Mouse (Mus musculus) embryonic facial prominence, embryonic 13.5 days (tissue): ENCODE results near the gene Racgap1. TPM values are rescaled to one million over a fixed set of nuclear protein-coding genes. Genes with fewer than 3 reads are reported as not detected.

Experiments used
- ATAC-seq: fragments of 200-750 bp; cut with Nextera tagmentation; 2 replicates; pipeline ENCODE4 v1.8.0; 2017; ENCODE audit warnings: low read depth; ENCODE audit not compliant: insufficient number of reproducible peaks, insufficient read depth, low FRiP score, low TSS enrichment
- H3K27ac ChIP-seq: fragments of 300-500 bp; sonication (generic); 2 replicates; pipeline ENCODE4 v1.5.1; 2015; ENCODE audit warnings: moderate library complexity, mild to moderate bottlenecking, inconsistent platforms
- H3K27me3 ChIP-seq: fragments of 300-500 bp; sonication (generic); 2 replicates; pipeline ENCODE4 v1.6.1; 2015; ENCODE audit warnings: mild to moderate bottlenecking, inconsistent platforms
- H3K36me3 ChIP-seq: fragments of 300-500 bp; sonication (generic); 2 replicates; pipeline ENCODE4 v1.6.1; 2015; ENCODE audit warnings: mild to moderate bottlenecking, inconsistent platforms
- H3K4me1 ChIP-seq: fragments of 300-500 bp; sonication (generic); 2 replicates; pipeline ENCODE4 v1.6.1; 2015; ENCODE audit warnings: inconsistent platforms
- H3K4me2 ChIP-seq: fragments of 300-500 bp; sonication (generic); 2 replicates; pipeline ENCODE4 v1.6.1; 2015; ENCODE audit warnings: moderate library complexity, mild to moderate bottlenecking, inconsistent platforms
- H3K4me3 ChIP-seq: fragments of 300-500 bp; sonication (generic); 2 replicates; pipeline ENCODE4 v1.5.1; 2015; ENCODE audit warnings: mild to moderate bottlenecking, inconsistent platforms
- H3K9ac ChIP-seq: fragments of 300-500 bp; sonication (generic); 2 replicates; pipeline ENCODE4 v1.6.1; 2015; ENCODE audit warnings: mild to moderate bottlenecking, inconsistent platforms
- H3K9me3 ChIP-seq: fragments of 300-500 bp; sonication (generic); 2 replicates; pipeline ENCODE4 v1.6.1; 2016; ENCODE audit warnings: inconsistent platforms
- WGBS: fragments of 180-500 bp; shearing (Covaris S2); methylation state at CpG from one replicate; pipeline ENCODE4 v1.1.7; 2015; ENCODE audit warnings: mixed read lengths; 5-methylcytosine and 5-hydroxymethylcytosine counted together
- polyA plus RNA-seq: library from polyadenylated mRNA; unstranded; fragments of >200 nt; fragmentation: Nextera tagmentation; extraction: Ambion mirVana; gene quantifications from 2 replicates; pipeline ENCODE4 v1.2.1, GENCODE M21; 2015

The Racgap1 gene
- polyA plus RNA-seq, 1 experiment from 2014 or later: 131 TPM

DNA sequence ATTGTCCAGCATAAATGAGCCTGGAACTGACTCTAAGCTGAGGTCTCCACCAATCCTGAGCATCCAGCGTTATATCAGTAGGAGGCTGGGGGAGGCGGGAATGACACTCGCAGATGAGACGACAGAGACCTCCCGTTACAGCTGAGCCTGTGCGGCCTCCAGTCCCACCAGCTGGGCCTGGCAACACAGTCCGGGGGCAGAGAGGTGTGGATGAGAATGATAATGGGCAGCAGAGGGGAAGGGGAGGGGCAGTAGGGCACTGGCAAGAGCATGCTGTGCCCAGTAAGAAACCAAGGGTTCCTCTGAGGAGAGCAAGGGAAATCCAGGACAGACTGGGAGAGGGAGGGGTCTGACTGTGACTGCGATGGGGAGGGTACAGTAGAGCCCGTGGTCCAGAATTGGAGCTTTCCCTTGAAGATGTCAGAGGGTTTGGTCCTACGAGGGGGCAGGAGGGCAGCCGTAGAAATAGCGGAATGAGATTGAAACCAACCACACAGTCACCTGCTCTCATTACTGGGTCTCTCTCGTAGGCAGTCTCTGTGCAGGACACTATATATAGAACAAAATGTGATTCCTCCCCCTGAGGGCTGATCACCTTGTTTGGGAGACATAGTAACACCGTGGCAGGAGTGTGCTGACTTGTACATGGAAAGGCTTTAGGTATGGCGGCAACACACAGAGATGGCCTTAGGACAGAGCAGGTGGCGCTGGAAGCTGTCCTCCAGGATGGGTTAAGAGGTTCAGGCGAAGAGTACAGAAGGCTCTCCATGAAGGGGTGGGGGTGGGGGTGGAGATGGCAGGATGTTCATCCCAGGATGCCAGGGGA, 52.0 kb downstream of the Racgap1 start:
- H3K9ac ChIP-seq: 0 out of 2 replicates have a peak overlapping the region, but pooled peaks have one; percentile 16
- WGBS: 64% methylated on average over 17 of the region's 17 CpGs

DNA sequence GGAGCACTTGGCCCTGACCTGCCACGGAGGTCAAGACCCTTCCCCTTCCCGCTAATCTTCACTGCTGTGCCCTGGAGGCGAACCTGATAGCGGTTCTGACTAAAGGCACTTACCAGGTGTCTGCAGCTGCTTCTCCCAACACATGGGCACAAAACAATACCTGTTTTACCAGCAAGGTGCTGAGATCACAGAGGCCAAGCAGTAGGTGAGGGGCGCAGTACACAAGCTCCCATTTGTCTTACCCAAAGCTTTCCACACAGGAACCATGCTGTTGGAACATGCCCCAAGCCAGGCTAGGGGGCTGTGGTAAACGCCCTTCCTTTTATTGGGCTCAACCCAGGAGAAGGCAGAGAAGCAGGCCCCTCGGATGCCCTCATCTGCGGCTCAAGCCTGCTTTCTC, 53.9 kb downstream of the Racgap1 start:
- H3K4me2 ChIP-seq: no peak overlapping the region
- ATAC-seq: no peak
- H3K4me3 ChIP-seq: no peak overlapping the region
- no peaks in the 10 kb centered on the region for H3K9me3 ChIP-seq
- no peak overlapping the region for H3K27ac ChIP-seq
- H3K9ac ChIP-seq: no peak overlapping the region
- peaks cover 90% of the 10 kb centered on the region for H3K27me3 ChIP-seq
- H3K36me3 ChIP-seq: no peaks in the 10 kb centered on the region
- WGBS: 42% methylated on average over 8 of the region's 8 CpGs
- H3K4me1 ChIP-seq: no peaks in the 10 kb centered on the region; the same call in 1 of the 2 replicates

More for the DNA sequence above, 52.0 kb downstream of the Racgap1 start:
- Histone ChIP-seq H3K4me3 (no peak overlapping the region), H3K9me3 (no peaks in the 10 kb centered on the region), H3K27me3 (peaks cover 88% of the 10 kb centered on the region), H3K27ac (no peak overlapping the region), H3K36me3 (no peaks in the 10 kb centered on the region), H3K4me1 (peaks cover 10% of the 10 kb centered on the region; the same call in 1 of the 2 replicates), H3K4me2 (no peak overlapping the region)
- ATAC-seq: no peak

- WGBS: 57% methylated on average over 7 of the region's 7 CpGs
Measured at GRCm38 (mm10) chr15:99596841-99597240, 54.6 kb downstream of the Racgap1 start.

DNA sequence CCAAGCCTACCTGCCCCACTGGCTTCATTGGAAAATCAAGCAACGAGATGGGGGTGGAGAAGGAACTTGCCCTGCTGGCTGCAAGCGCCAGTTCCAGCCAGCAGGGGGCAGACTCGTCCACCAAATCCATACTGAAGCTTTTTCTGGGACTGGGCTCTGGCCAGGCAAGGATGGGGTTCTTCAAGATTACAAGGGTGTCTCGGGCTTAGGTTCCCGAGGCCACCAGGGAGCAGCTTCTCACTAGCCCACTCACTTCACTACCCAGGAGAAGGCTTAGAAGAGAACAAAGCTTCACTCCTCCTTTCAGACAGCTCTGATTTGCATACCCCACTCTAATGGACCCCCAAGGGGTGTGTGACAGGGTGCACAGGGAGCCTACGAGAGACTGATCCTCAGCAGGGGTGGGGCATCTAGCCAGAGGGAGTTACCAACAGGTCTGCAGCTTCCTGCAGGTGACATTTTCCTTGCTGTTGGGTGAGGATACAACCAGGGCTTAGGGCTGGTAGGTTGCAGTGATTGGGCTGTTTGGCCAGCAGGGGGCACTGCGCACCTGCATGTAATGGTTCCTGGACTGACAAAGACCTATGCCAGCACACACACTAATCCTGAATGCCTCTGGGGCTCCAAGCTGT, 55.3 kb downstream of the Racgap1 start:
- no peak overlapping the region for H3K9ac ChIP-seq
- no peaks in the 10 kb centered on the region for H3K9me3 ChIP-seq
- H3K27ac ChIP-seq: no peak overlapping the region
- peaks cover 94% of the 10 kb centered on the region for H3K27me3 ChIP-seq
- H3K4me3 ChIP-seq: no peak overlapping the region
- under 1% methylated on average over 7 of the region's 7 CpGs for WGBS
- no peaks in the 10 kb centered on the region for H3K36me3 ChIP-seq
- ATAC-seq: peak; percentile 46; the same call in 1 of the 2 replicates
- H3K4me1 ChIP-seq: peaks cover under 1% of the 10 kb centered on the region; the same call in 1 of the 2 replicates
- H3K4me2 ChIP-seq: no peak overlapping the region

More at GRCm38 (mm10) chr15:99596841-99597240, 54.6 kb downstream of the Racgap1 start:
- no peaks in the 10 kb centered on the region for H3K9me3 ChIP-seq
- ATAC-seq: no peak
- no peak overlapping the region for H3K4me2 ChIP-seq
- no peaks in the 10 kb centered on the region for H3K36me3 ChIP-seq
- H3K4me3 ChIP-seq: no peak overlapping the region
- H3K27ac ChIP-seq: no peak overlapping the region
- no peaks in the 10 kb centered on the region; the same call in 1 of the 2 replicates for H3K4me1 ChIP-seq
- peaks cover 93% of the 10 kb centered on the region for H3K27me3 ChIP-seq
- no peak overlapping the region for H3K9ac ChIP-seq

DNA sequence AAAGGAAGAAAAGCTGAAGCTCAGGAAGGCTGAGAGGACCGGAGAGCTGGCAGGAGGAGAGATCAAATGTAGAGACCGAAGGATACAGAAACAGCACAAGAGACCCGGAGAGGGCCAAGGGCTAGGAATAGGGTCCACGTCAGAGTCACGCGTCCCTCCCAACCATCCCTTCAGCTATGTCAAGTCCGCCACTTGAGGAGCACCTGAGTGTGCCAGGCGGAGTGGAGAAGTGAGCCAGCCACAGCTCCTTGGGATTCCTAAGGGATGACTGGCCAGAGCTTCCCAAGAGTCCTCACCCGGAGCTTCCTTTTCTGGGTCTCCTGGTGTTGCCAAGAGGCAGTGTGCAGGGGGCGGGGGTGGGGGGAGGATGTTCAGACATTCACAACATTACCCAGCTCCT, 56.5 kb downstream of the Racgap1 start:
- Histone ChIP-seq H3K4me3 (no peak overlapping the region), H3K36me3 (no peaks in the 10 kb centered on the region), H3K27ac (no peak overlapping the region), H3K4me1 (peaks cover 10% of the 10 kb centered on the region; the same call in 1 of the 2 replicates), H3K9me3 (no peaks in the 10 kb centered on the region), H3K4me2 (no peak overlapping the region), H3K27me3 (peaks cover 94% of the 10 kb centered on the region), H3K9ac (no peak overlapping the region)
- 75% methylated on average over 10 of the region's 10 CpGs for WGBS
- no peak for ATAC-seq

- H3K4me3 ChIP-seq: no peak overlapping the region
- no peaks in the 10 kb centered on the region for H3K36me3 ChIP-seq
- no peak overlapping the region for H3K27ac ChIP-seq
- WGBS: 85% methylated on average over 5 of the region's 5 CpGs
- H3K27me3 ChIP-seq: peaks cover 98% of the 10 kb centered on the region
- no peaks in the 10 kb centered on the region for H3K9me3 ChIP-seq
- H3K9ac ChIP-seq: no peak overlapping the region
- peaks cover 10% of the 10 kb centered on the region; the same call in 1 of the 2 replicates for H3K4me1 ChIP-seq
- no peak overlapping the region for H3K4me2 ChIP-seq
- ATAC-seq: no peak
Measured at GRCm38 (mm10) chr15:99592877-99593276, 58.6 kb downstream of the Racgap1 start.

GRCm38 (mm10) chr15:99592177-99592576, 59.3 kb downstream of the Racgap1 start:
- H3K27me3 ChIP-seq: peaks cover 98% of the 10 kb centered on the region
- WGBS: 72% methylated on average over 8 of the region's 8 CpGs
- no peak overlapping the region for H3K27ac ChIP-seq
- no peaks in the 10 kb centered on the region for H3K36me3 ChIP-seq
- H3K4me1 ChIP-seq: peaks cover 10% of the 10 kb centered on the region; the same call in 1 of the 2 replicates
- H3K4me3 ChIP-seq: no peak overlapping the region
- H3K4me2 ChIP-seq: no peak overlapping the region
- no peak for ATAC-seq
- H3K9ac ChIP-seq: no peak overlapping the region
- H3K9me3 ChIP-seq: no peaks in the 10 kb centered on the region

- H3K9ac ChIP-seq: peak within 1 kb of the TSS; percentile 58
- peak; percentile 16; the same call in 1 of the 2 replicates for ATAC-seq
- no peak within 1 kb of the TSS for H3K27ac ChIP-seq
Measured at GRCm38 (mm10) chr15:99590429-99591084, 60.9 kb downstream of the Racgap1 start, which contains the start of gene Aqp5. Aqp5 (plus strand) TSS chr15:99590782.

GRCm38 (mm10) chr15:99589704-99590103, 61.8 kb downstream of the Racgap1 start:
- Histone ChIP-seq H3K9me3 (no peaks in the 10 kb centered on the region), H3K27ac (no peak overlapping the region), H3K4me2 (no peak overlapping the region), H3K36me3 (no peaks in the 10 kb centered on the region), H3K4me1 (peaks cover 16% of the 10 kb centered on the region), H3K4me3 (peak overlapping the region; percentile 47; the same call in 1 of the 2 replicates), H3K9ac (no peak overlapping the region), H3K27me3 (peaks cover 100% of the 10 kb centered on the region)
- ATAC-seq: no peak
- WGBS: 18% methylated on average over 7 of the region's 7 CpGs

More at GRCm38 (mm10) chr15:99590429-99591084, 60.9 kb downstream of the Racgap1 start, which contains the start of gene Aqp5:
- H3K27me3 ChIP-seq: peaks cover 100% of the 10 kb centered on the region
- H3K9me3 ChIP-seq: no peaks in the 10 kb centered on the region
- H3K4me2 ChIP-seq: peak within 1 kb of the TSS; percentile 71
- under 1% methylated on average over 56 of the region's 83 CpGs for WGBS
- peaks cover 10% of the 10 kb centered on the region; the same call in 1 of the 2 replicates for H3K4me1 ChIP-seq
- no peaks in the 10 kb centered on the region for H3K36me3 ChIP-seq
- H3K4me3 ChIP-seq: peak within 1 kb of the TSS; percentile 47

DNA sequence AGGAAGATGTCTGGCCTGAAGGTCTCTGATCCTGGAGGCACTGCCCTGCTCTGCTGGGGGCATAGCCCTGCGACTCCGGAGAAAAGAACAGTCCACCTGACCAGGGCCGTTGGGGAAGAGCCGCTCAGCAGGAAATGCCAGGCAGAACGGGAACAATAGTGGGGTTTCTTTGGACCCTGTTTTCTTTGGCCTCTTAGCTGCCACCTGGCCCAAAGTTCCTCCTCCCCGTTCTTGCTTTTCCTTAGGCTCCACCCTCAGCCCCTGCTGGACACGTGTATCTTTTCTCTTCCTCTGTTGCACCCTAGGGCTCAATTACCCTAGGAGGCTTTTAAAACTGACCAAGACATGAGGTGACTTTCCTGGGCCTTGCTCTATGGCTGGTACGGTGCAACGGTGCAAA, 62.2 kb downstream of the Racgap1 start:
- WGBS: under 1% methylated on average over 9 of the region's 9 CpGs
- peaks cover 21% of the 10 kb centered on the region for H3K4me1 ChIP-seq
- no peak overlapping the region for H3K4me3 ChIP-seq

GRCm38 (mm10) chr15:99586525-99586924, 64.9 kb downstream of the Racgap1 start:
- no peaks in the 10 kb centered on the region for H3K9me3 ChIP-seq
- H3K27me3 ChIP-seq: peaks cover 100% of the 10 kb centered on the region
- no peak overlapping the region for H3K4me2 ChIP-seq
- 93% methylated on average over 3 of the region's 3 CpGs for WGBS
- H3K4me1 ChIP-seq: peaks cover 32% of the 10 kb centered on the region
- no peak overlapping the region for H3K4me3 ChIP-seq
- H3K36me3 ChIP-seq: no peaks in the 10 kb centered on the region
- H3K27ac ChIP-seq: no peak overlapping the region
- no peak for ATAC-seq
- H3K9ac ChIP-seq: no peak overlapping the region

More for the DNA sequence above, 62.2 kb downstream of the Racgap1 start:
- Histone ChIP-seq H3K9ac (no peak overlapping the region), H3K9me3 (no peaks in the 10 kb centered on the region), H3K36me3 (no peaks in the 10 kb centered on the region), H3K27me3 (peaks cover 100% of the 10 kb centered on the region), H3K27ac (no peak overlapping the region), H3K4me2 (no peak overlapping the region)
- no peak for ATAC-seq
